Mouse (Mus musculus) heart, embryonic 15.5 days (tissue): Measurements from ENCODE around the gene R3hdm2. TPM values are rescaled to one million over a fixed set of nuclear protein-coding genes. Genes with fewer than 3 reads are reported as not detected.

Source experiments
- ATAC-seq: fragments of 200-750 bp; cut with Nextera tagmentation; replicated peaks from 2 replicates; pipeline ENCODE4 v1.8.0; 2017; ENCODE audit warnings: low read depth, moderate TSS enrichment; ENCODE audit not compliant: insufficient number of reproducible peaks, insufficient read depth, low FRiP score
- H3K27ac ChIP-seq: fragments of 300-500 bp; sonication (generic); 2 replicates; pipeline ENCODE4 v1.5.1; 2015; ENCODE audit warnings: mild to moderate bottlenecking, inconsistent platforms
- H3K27me3 ChIP-seq: fragments of 300-500 bp; sonication (generic); 2 replicates; pipeline ENCODE4 v1.6.1; 2015; ENCODE audit warnings: inconsistent platforms
- H3K36me3 ChIP-seq: fragments of 300-500 bp; sonication (generic); 2 replicates; pipeline ENCODE4 v1.6.1; 2015; ENCODE audit warnings: mild to moderate bottlenecking, inconsistent platforms
- H3K4me1 ChIP-seq: fragments of 300-500 bp; sonication (generic); replicated peaks from 2 replicates; pipeline ENCODE4 v1.6.1; 2015; ENCODE audit warnings: inconsistent platforms
- H3K4me2 ChIP-seq: fragments of 300-500 bp; sonication (generic); 2 replicates; pipeline ENCODE4 v1.6.1; 2015; ENCODE audit warnings: inconsistent platforms, mild to moderate bottlenecking, moderate library complexity
- H3K4me3 ChIP-seq: fragments of 300-500 bp; sonication (generic); 2 replicates; pipeline ENCODE4 v1.5.1; 2015; ENCODE audit warnings: mild to moderate bottlenecking, inconsistent platforms
- H3K9ac ChIP-seq: fragments of 300-500 bp; sonication (generic); 2 replicates; pipeline ENCODE4 v1.6.1; 2015; ENCODE audit warnings: mild to moderate bottlenecking, inconsistent platforms
- H3K9me3 ChIP-seq: fragments of 300-500 bp; sonication (generic); replicated peaks from 2 replicates; pipeline ENCODE4 v1.6.1; 2016; ENCODE audit warnings: inconsistent platforms
- WGBS: fragments of 180-500 bp; shearing (Covaris S2); methylation state at CpG from one replicate; pipeline ENCODE4 v1.1.7; 2015; ENCODE audit warnings: mixed read lengths; 5-methylcytosine and 5-hydroxymethylcytosine counted together
- polyA plus RNA-seq: library from polyadenylated mRNA; unstranded; fragments of >200 nt; fragmentation: Nextera tagmentation; extraction: Ambion mirVana; gene quantifications from 2 replicates; pipeline ENCODE4 v1.2.1, GENCODE M21; 2015

The R3hdm2 gene
- polyA plus RNA-seq, 1 experiment from 2014 or later = 30.9 TPM

GRCm38 (mm10) chr10:127355336-127355735 lies 24.8 kb upstream of the R3hdm2 start:
- Histone ChIP-seq H3K4me1 (peaks cover 9% of the 10 kb centered on the region), H3K4me3 (no peak overlapping the region), H3K27me3 (no peaks in the 10 kb centered on the region), H3K9ac (no peak overlapping the region), H3K4me2 (no peak overlapping the region), H3K36me3 (no peaks in the 10 kb centered on the region), H3K27ac (no peak overlapping the region), H3K9me3 (no peaks in the 10 kb centered on the region)
- 81% methylated on average over 10 of the region's 10 CpGs for WGBS
- no peak for ATAC-seq

- H3K4me2 ChIP-seq = no peak overlapping the region
- WGBS = 83% methylated on average over 3 of the region's 3 CpGs
- no peak for ATAC-seq
- H3K9me3 ChIP-seq = no peaks in the 10 kb centered on the region
- no peak overlapping the region for H3K9ac ChIP-seq
- H3K27ac ChIP-seq = no peak overlapping the region
- no peaks in the 10 kb centered on the region for H3K4me1 ChIP-seq
- no peaks in the 10 kb centered on the region for H3K36me3 ChIP-seq
- H3K4me3 ChIP-seq = no peak overlapping the region
- no peaks in the 10 kb centered on the region for H3K27me3 ChIP-seq
Observed at GRCm38 (mm10) chr10:127360714-127361113, 19.4 kb upstream of the R3hdm2 start.

- Histone ChIP-seq H3K4me2 (no peak overlapping the region), H3K36me3 (no peaks in the 10 kb centered on the region), H3K9me3 (no peaks in the 10 kb centered on the region), H3K9ac (no peak overlapping the region), H3K4me3 (no peak overlapping the region), H3K27me3 (no peaks in the 10 kb centered on the region), H3K4me1 (no peaks in the 10 kb centered on the region), H3K27ac (no peak overlapping the region)
- WGBS = 70% methylated on average over 5 of the region's 5 CpGs
- ATAC-seq = no peak
Observed at GRCm38 (mm10) chr10:127367116-127367515, 13.0 kb upstream of the R3hdm2 start.

- Histone ChIP-seq H3K27ac (no peak overlapping the region), H3K27me3 (no peaks in the 10 kb centered on the region), H3K9ac (no peak overlapping the region), H3K9me3 (no peaks in the 10 kb centered on the region), H3K4me1 (no peaks in the 10 kb centered on the region), H3K4me3 (no peak overlapping the region), H3K4me2 (no peak overlapping the region), H3K36me3 (no peaks in the 10 kb centered on the region)
- no peak for ATAC-seq
- WGBS = 82% methylated on average over 2 of the region's 2 CpGs
Observed at GRCm38 (mm10) chr10:127368273-127368672, 11.9 kb upstream of the R3hdm2 start.

- H3K9ac ChIP-seq = no peak within 1 kb of the TSS
- H3K4me3 ChIP-seq = no peak within 1 kb of the TSS
- no peaks in the 10 kb centered on the region for H3K4me1 ChIP-seq
- no peaks in the 10 kb centered on the region for H3K36me3 ChIP-seq
- H3K9me3 ChIP-seq = no peaks in the 10 kb centered on the region
- H3K27me3 ChIP-seq = no peaks in the 10 kb centered on the region
- H3K27ac ChIP-seq = no peak within 1 kb of the TSS
- no peak for ATAC-seq
- 69% methylated on average over 22 of the region's 22 CpGs for WGBS
- no peak within 1 kb of the TSS for H3K4me2 ChIP-seq
Observed at GRCm38 (mm10) chr10:127369834-127370820, 10.0 kb upstream of the R3hdm2 start, which contains the start of gene Inhbc. Gene Inhbc (minus strand): TSS chr10:127370431.

GRCm38 (mm10) chr10:127371023-127371422 lies 9.1 kb upstream of the R3hdm2 start:
- Histone ChIP-seq H3K4me3 (no peak overlapping the region), H3K27me3 (no peaks in the 10 kb centered on the region), H3K27ac (no peak overlapping the region), H3K9ac (no peak overlapping the region), H3K9me3 (no peaks in the 10 kb centered on the region), H3K4me1 (no peaks in the 10 kb centered on the region), H3K36me3 (no peaks in the 10 kb centered on the region), H3K4me2 (no peak overlapping the region)
- WGBS = 67% methylated on average over 2 of the region's 2 CpGs
- ATAC-seq = no peak

- no peak overlapping the region for H3K4me3 ChIP-seq
- peaks cover 11% of the 10 kb centered on the region for H3K4me1 ChIP-seq
- no peaks in the 10 kb centered on the region for H3K36me3 ChIP-seq
- H3K9me3 ChIP-seq = no peaks in the 10 kb centered on the region
- 63% methylated on average over 3 of the region's 3 CpGs for WGBS
- H3K27ac ChIP-seq = no peak overlapping the region
- no peak for ATAC-seq
- H3K27me3 ChIP-seq = no peaks in the 10 kb centered on the region
- H3K4me2 ChIP-seq = no peak overlapping the region
- no peak overlapping the region for H3K9ac ChIP-seq
Observed at GRCm38 (mm10) chr10:127377700-127378099, 2.4 kb upstream of the R3hdm2 start.

- ATAC-seq = no peak
- 88% methylated on average over 8 of the region's 8 CpGs for WGBS
- H3K4me3 ChIP-seq = peak overlapping the region; percentile 70
Observed at GRCm38 (mm10) chr10:127379654-127380053, 473 bp upstream of the R3hdm2 start.

GRCm38 (mm10) chr10:127380767-127381742 lies 928 bp downstream of the R3hdm2 start:
- H3K27ac ChIP-seq = peak overlapping the region; percentile 97
- peak; percentile 89 for ATAC-seq
- H3K4me3 ChIP-seq = peak overlapping the region; percentile 70
- H3K9ac ChIP-seq = peak overlapping the region; percentile 91
- no peaks in the 10 kb centered on the region for H3K27me3 ChIP-seq
- H3K4me1 ChIP-seq = peaks cover 22% of the 10 kb centered on the region
- no peaks in the 10 kb centered on the region for H3K36me3 ChIP-seq
- H3K9me3 ChIP-seq = no peaks in the 10 kb centered on the region
- 1% methylated on average over 52 of the region's 79 CpGs for WGBS
- peak overlapping the region; percentile 69 for H3K4me2 ChIP-seq

More at GRCm38 (mm10) chr10:127379654-127380053, 473 bp upstream of the R3hdm2 start:
- H3K9me3 ChIP-seq = no peaks in the 10 kb centered on the region
- H3K27me3 ChIP-seq = no peaks in the 10 kb centered on the region
- peak overlapping the region; percentile 97 for H3K27ac ChIP-seq
- peak overlapping the region; percentile 69 for H3K4me2 ChIP-seq
- peaks cover 15% of the 10 kb centered on the region for H3K4me1 ChIP-seq
- H3K9ac ChIP-seq = peak overlapping the region; percentile 91; the same call in 1 of the 2 replicates
- H3K36me3 ChIP-seq = no peaks in the 10 kb centered on the region

GRCm38 (mm10) chr10:127381743-127382134 lies 1.6 kb downstream of the R3hdm2 start:
- Histone ChIP-seq H3K36me3 (no peaks in the 10 kb centered on the region), H3K4me1 (peaks cover 24% of the 10 kb centered on the region), H3K9ac (peak overlapping the region; percentile 91), H3K27ac (peak overlapping the region; percentile 97), H3K4me3 (peak overlapping the region; percentile 70), H3K9me3 (no peaks in the 10 kb centered on the region), H3K27me3 (no peaks in the 10 kb centered on the region), H3K4me2 (peak overlapping the region; percentile 69)
- 46% methylated on average over 2 of the region's 2 CpGs for WGBS
- ATAC-seq = no peak

- H3K9ac ChIP-seq = no peak overlapping the region
- no peak overlapping the region for H3K4me3 ChIP-seq
- 80% methylated on average over 6 of the region's 6 CpGs for WGBS
- no peaks in the 10 kb centered on the region for H3K9me3 ChIP-seq
- ATAC-seq = no peak
- no peaks in the 10 kb centered on the region for H3K27me3 ChIP-seq
- peaks cover 25% of the 10 kb centered on the region for H3K36me3 ChIP-seq
- no peak overlapping the region for H3K27ac ChIP-seq
- no peaks in the 10 kb centered on the region for H3K4me1 ChIP-seq
- no peak overlapping the region for H3K4me2 ChIP-seq
Observed at GRCm38 (mm10) chr10:127391774-127392173, 11.6 kb downstream of the R3hdm2 start.
